Mouse (Mus musculus) stomach, embryonic 15.5 days (tissue): ENCODE measurements at regions not wholly inside any gene's neighbourhood (a gene's known extent, or its start where the extent isn't known, plus 50 kb on each side); places are given as distances from the start of the nearest gene placed in this dataset.

Experiments
- ATAC-seq: fragments of 200-750 bp; cut with Nextera tagmentation; 2 replicates; pipeline ENCODE4 v1.8.0; 2017; ENCODE audit warnings: low read depth, moderate number of reproducible peaks, moderate TSS enrichment; ENCODE audit not compliant: insufficient read depth, low FRiP score
- H3K27ac ChIP-seq: fragments of 300-500 bp; sonication (generic); 2 replicates; pipeline ENCODE4 v1.5.1; 2015; ENCODE audit warnings: mild to moderate bottlenecking, inconsistent platforms
- H3K27me3 ChIP-seq: fragments of 300-500 bp; sonication (generic); replicated peaks from 2 replicates; pipeline ENCODE4 v1.6.1; 2015; ENCODE audit warnings: inconsistent platforms
- H3K36me3 ChIP-seq: fragments of 300-500 bp; sonication (generic); 2 replicates; pipeline ENCODE4 v1.6.1; 2015; ENCODE audit warnings: inconsistent platforms
- H3K4me1 ChIP-seq: fragments of 300-500 bp; sonication (generic); 2 replicates; pipeline ENCODE4 v1.6.1; 2015; ENCODE audit warnings: inconsistent platforms
- H3K4me2 ChIP-seq: fragments of 300-500 bp; sonication (generic); 2 replicates; pipeline ENCODE4 v1.6.1; 2015; ENCODE audit warnings: mild to moderate bottlenecking, inconsistent platforms
- H3K4me3 ChIP-seq: fragments of 300-500 bp; sonication (generic); replicated peaks from 2 replicates; pipeline ENCODE4 v1.5.1; 2015; ENCODE audit warnings: inconsistent platforms
- H3K9ac ChIP-seq: fragments of 300-500 bp; sonication (generic); 2 replicates; pipeline ENCODE4 v1.6.1; 2015; ENCODE audit warnings: inconsistent platforms
- H3K9me3 ChIP-seq: fragments of 300-500 bp; sonication (generic); 2 replicates; pipeline ENCODE4 v1.6.1; 2016; ENCODE audit warnings: inconsistent platforms
- WGBS: fragments of 180-500 bp; shearing (Covaris S2); methylation state at CpG from one replicate; pipeline ENCODE4 v1.1.7; 2015; 5-methylcytosine and 5-hydroxymethylcytosine counted together

DNA sequence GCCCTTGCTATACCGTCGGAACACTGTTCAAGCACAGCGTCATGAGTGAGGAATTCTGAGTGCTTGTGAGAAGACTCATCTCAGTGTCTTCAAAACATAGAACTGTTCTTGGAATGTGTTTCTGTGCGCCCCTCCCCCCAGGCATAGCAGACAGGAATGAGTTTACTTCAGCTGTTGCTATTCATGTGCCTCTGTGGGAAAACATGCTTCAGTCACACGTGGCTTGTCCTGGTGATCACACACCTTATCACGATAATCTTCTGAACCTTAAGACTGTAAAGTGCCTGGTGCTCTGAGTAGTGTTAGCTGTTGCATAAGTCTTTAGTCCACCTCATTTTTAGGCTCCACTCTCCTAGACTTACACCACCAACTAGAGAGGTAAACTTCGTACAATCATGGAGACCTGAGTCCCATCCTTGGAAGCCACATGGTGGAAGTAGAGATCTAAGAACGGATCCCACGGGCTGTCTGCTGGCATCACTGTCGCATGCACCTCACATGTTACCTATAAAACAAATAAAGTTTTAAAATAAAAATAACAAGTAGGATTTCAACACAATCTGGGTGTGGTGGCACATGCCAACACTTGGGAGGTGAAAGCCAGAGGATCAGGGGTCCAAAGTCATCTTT, 1143.8 kb downstream of the 4930447A16Rik start:
- H3K4me2 ChIP-seq, result no peak overlapping the region
- H3K27me3 ChIP-seq, result no peaks in the 10 kb centered on the region
- no peak for ATAC-seq
- H3K9me3 ChIP-seq, result no peaks in the 10 kb centered on the region
- WGBS, result 78% methylated on average over 10 of the region's 10 CpGs
- no peak overlapping the region for H3K4me3 ChIP-seq
- H3K27ac ChIP-seq, result no peak overlapping the region
- H3K36me3 ChIP-seq, result no peaks in the 10 kb centered on the region
- no peaks in the 10 kb centered on the region for H3K4me1 ChIP-seq
- no peak overlapping the region for H3K9ac ChIP-seq

DNA sequence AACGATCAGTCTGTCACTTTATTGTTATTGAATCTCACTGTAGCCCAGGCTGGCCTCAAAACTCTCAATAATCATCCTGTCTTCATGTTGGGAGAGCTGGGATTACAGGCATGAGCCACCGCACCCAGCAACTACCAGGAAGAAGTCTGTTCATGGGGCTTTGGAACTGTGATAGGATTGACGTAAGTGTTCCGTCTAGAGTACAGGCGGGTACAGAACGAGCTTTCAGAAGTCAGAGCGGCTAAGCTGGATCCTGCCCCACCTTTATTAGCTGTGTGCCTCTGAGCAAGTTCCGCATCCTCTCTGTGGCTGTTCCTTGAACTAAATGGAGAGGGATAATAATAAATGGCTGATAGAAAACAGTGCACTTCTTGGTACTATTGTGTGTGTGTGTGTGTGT, 1144.8 kb downstream of the 4930447A16Rik start:
- no peak overlapping the region for H3K9ac ChIP-seq
- no peak for ATAC-seq
- no peak overlapping the region for H3K27ac ChIP-seq
- H3K4me1 ChIP-seq, result no peaks in the 10 kb centered on the region
- no peak overlapping the region for H3K4me3 ChIP-seq
- H3K9me3 ChIP-seq, result no peaks in the 10 kb centered on the region
- 79% methylated on average over 8 of the region's 8 CpGs for WGBS
- H3K27me3 ChIP-seq, result no peaks in the 10 kb centered on the region
- no peaks in the 10 kb centered on the region for H3K36me3 ChIP-seq
- no peak overlapping the region for H3K4me2 ChIP-seq

DNA sequence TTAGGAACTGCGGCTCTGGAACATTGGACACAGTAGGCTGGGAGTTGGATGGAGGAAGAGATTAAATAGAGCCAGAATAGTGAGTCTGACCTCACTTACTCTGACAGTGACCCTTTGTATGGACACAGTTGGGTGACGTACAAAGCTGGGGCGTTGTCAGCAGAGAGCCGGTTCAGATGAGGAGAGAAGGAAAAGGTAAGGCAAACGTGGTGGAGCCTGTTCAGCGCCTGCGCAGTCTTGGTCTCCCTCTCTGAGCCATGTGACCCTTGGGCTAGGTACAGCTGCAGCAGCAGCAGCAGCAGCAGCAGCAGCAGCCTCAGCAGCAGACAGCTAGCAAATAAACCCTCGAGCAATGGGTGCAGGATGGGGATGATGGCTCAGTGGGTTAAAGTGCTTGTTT, 1145.4 kb downstream of the 4930447A16Rik start:
- Histone ChIP-seq H3K4me2 (no peak overlapping the region), H3K4me3 (no peak overlapping the region), H3K36me3 (no peaks in the 10 kb centered on the region), H3K9ac (no peak overlapping the region), H3K27ac (no peak overlapping the region), H3K4me1 (no peaks in the 10 kb centered on the region), H3K9me3 (no peaks in the 10 kb centered on the region), H3K27me3 (no peaks in the 10 kb centered on the region)
- WGBS, result 39% methylated on average over 8 of the region's 8 CpGs
- peak; percentile 55; the same call in 1 of the 2 replicates for ATAC-seq

DNA sequence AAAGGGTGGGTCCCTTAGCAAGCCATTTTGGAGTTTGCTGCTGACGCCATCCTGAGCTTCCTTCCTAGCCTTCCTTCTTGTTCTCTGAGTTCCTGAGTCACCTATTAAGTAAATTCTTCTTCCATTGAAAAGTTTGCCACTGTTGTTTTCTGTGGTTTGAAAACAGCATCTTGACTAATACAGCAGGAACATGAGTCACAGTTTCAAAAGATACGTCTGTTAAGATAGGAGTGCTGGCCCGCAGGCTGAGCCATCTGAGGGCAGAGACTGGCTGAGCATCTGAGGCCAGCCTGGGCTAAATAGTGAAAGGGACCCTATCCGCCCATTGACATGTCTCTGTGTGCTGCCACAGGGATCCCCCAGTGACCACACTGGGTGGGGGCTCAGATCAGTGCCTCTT, 1147.3 kb downstream of the 4930447A16Rik start:
- no peak for ATAC-seq
- Histone ChIP-seq H3K27me3 (no peaks in the 10 kb centered on the region), H3K9me3 (no peaks in the 10 kb centered on the region), H3K4me1 (no peaks in the 10 kb centered on the region), H3K4me3 (no peak overlapping the region), H3K9ac (no peak overlapping the region), H3K4me2 (no peak overlapping the region), H3K27ac (no peak overlapping the region), H3K36me3 (no peaks in the 10 kb centered on the region)
- WGBS, result 72% methylated on average over 4 of the region's 4 CpGs

DNA sequence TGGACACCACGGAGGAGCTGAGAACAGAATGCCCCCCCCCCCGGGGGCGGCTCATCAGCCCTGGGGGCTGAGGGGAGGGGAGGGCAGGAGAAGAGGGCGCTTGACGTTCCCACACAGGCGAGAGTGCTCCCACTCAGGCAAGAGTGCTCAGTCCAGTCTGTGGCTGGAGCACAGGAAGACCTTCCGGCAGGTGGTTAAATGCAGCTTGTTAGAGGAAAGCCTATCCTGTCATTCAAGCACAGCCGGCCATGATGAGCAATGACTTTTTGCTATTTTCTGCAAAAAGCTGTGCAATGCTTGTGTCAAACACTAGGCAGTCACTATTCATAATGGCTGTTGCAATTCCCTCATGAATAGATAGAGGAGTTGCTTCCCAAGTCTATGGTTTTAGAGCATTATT, 1149.1 kb downstream of the 4930447A16Rik start:
- ATAC-seq, result no peak
- no peak overlapping the region for H3K4me2 ChIP-seq
- WGBS, result 71% methylated on average over 8 of the region's 8 CpGs

DNA sequence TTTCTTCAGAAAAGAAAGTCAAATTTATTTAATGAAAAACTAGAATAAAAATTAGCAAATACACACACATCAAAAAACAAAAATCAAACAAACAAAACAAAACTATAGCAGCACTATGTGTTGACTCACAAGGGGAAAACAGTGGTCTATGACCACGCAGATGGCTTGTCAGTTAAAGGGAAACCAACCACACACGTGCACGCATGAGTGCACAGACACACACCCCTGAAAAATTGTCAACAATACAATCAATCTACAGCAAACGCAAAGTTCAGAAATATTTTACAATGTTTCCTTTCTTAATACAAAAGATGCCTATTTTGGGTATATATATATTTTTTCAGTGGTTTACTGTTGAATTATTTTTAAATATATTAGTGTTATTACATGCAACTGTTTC, 1149.9 kb downstream of the 4930447A16Rik start:
- WGBS, result 81% methylated on average over 4 of the region's 4 CpGs

More for the DNA sequence above, 1149.1 kb downstream of the 4930447A16Rik start:
- Histone ChIP-seq H3K27me3 (no peaks in the 10 kb centered on the region), H3K9ac (no peak overlapping the region), H3K4me1 (no peaks in the 10 kb centered on the region), H3K4me3 (no peak overlapping the region), H3K9me3 (no peaks in the 10 kb centered on the region), H3K36me3 (no peaks in the 10 kb centered on the region), H3K27ac (no peak overlapping the region)

DNA sequence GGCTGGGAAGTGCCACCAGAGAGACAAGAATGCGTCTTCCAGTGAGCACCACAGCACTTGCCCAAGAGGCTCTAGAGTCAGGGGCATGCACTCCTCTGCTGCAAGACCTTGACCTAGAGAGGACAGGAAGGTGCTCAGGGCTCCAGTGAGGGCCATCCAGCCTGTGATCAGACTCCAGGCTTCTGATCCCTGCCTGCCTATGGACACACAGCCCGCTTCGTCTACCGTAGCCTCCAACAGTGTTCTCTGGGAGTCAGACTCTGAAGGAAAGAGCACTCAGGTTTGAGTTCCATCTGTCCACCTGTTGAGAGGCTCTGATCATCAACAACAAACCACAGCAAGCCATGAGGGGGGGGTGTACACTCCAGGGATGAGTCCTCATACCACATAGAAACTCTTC, 1152.3 kb downstream of the 4930447A16Rik start:
- 92% methylated on average over 4 of the region's 4 CpGs for WGBS
- ATAC-seq, result no peak

More for the DNA sequence above, 1149.9 kb downstream of the 4930447A16Rik start:
- H3K27ac ChIP-seq, result no peak overlapping the region
- no peak overlapping the region for H3K9ac ChIP-seq
- no peak overlapping the region for H3K4me2 ChIP-seq
- H3K4me3 ChIP-seq, result no peak overlapping the region
- H3K27me3 ChIP-seq, result no peaks in the 10 kb centered on the region
- H3K36me3 ChIP-seq, result no peaks in the 10 kb centered on the region
- no peaks in the 10 kb centered on the region for H3K4me1 ChIP-seq
- H3K9me3 ChIP-seq, result no peaks in the 10 kb centered on the region
- ATAC-seq, result no peak

DNA sequence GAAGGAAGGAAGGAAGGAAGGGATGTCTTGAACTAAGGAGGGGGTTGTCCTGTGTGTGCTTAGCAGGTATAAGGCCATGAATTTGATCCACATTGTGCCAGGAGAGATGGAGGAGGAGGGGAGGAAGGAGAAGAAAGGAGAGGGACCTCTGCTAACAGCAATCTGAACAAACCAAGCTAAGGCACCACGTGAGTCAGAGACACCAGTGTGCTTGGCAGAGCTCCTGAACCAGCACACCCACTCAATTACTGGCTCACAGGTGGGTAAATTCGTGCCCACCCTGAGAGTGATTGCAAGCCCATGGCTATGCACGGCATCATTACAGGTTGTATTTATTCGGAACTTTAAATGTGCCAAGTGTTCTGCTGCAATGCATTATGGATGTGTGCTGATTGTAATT, 1154.1 kb downstream of the 4930447A16Rik start:
- H3K27ac ChIP-seq, result no peak overlapping the region
- H3K4me1 ChIP-seq, result no peaks in the 10 kb centered on the region
- no peak for ATAC-seq
- H3K27me3 ChIP-seq, result no peaks in the 10 kb centered on the region
- no peaks in the 10 kb centered on the region for H3K9me3 ChIP-seq
- no peak overlapping the region for H3K4me3 ChIP-seq
- H3K9ac ChIP-seq, result no peak overlapping the region
- no peaks in the 10 kb centered on the region for H3K36me3 ChIP-seq
- 75% methylated on average over 4 of the region's 4 CpGs for WGBS
- no peak overlapping the region for H3K4me2 ChIP-seq

More for the DNA sequence above, 1152.3 kb downstream of the 4930447A16Rik start:
- Histone ChIP-seq H3K9me3 (no peaks in the 10 kb centered on the region), H3K4me1 (no peaks in the 10 kb centered on the region), H3K27me3 (no peaks in the 10 kb centered on the region), H3K4me3 (no peak overlapping the region), H3K9ac (no peak overlapping the region), H3K36me3 (no peaks in the 10 kb centered on the region), H3K27ac (no peak overlapping the region), H3K4me2 (no peak overlapping the region)

DNA sequence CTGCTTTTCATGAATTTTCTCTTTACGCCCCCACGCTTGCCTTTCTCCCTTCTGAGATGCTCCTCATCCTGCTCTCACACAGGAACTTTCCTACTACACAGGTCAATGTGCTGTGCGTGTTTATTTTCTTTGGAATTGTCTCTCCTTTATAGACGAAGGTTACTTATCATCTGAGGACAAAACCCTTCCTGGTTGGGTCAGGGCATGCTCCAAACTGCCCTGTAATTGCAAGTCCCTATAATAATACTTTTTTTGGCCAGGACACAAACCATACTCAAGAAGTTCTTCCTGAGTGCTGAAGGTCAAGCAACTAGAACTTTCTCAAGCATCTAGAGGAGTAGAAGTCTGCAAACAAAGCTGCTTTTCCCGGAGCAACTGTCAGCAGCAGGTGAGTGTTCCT, 1158.1 kb downstream of the 4930447A16Rik start:
- H3K4me3 ChIP-seq, result no peak overlapping the region
- H3K36me3 ChIP-seq, result no peaks in the 10 kb centered on the region
- no peak for ATAC-seq
- H3K27ac ChIP-seq, result no peak overlapping the region
- H3K4me2 ChIP-seq, result no peak overlapping the region
- no peaks in the 10 kb centered on the region for H3K9me3 ChIP-seq
- no peaks in the 10 kb centered on the region for H3K4me1 ChIP-seq
- no peak overlapping the region for H3K9ac ChIP-seq
- 70% methylated on average over 5 of the region's 5 CpGs for WGBS
- H3K27me3 ChIP-seq, result no peaks in the 10 kb centered on the region

DNA sequence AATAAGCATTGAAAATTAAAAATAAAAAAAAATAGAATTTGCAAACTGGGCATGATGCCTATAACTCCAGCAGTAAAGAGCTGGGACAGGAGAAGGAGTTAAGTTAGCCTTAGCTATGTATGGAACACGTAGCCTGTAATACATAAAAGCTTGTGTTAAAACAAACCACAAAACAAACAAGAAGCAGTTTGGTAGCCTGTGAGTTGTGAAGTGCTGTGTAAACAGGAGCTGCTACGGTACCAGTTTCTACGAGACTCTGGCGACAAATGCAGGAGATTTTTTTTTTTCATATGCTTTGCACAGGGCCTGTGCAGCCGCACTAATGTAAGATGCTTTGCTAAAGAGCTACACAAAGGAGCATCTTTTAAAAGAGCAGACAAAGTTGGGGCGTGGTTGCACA, 1159.1 kb downstream of the 4930447A16Rik start:
- Histone ChIP-seq H3K4me3 (no peak overlapping the region), H3K9ac (no peak overlapping the region), H3K36me3 (no peaks in the 10 kb centered on the region), H3K27ac (no peak overlapping the region), H3K4me2 (no peak overlapping the region), H3K27me3 (no peaks in the 10 kb centered on the region), H3K9me3 (no peaks in the 10 kb centered on the region), H3K4me1 (no peaks in the 10 kb centered on the region)
- WGBS, result 68% methylated on average over 6 of the region's 6 CpGs
- no peak for ATAC-seq

DNA sequence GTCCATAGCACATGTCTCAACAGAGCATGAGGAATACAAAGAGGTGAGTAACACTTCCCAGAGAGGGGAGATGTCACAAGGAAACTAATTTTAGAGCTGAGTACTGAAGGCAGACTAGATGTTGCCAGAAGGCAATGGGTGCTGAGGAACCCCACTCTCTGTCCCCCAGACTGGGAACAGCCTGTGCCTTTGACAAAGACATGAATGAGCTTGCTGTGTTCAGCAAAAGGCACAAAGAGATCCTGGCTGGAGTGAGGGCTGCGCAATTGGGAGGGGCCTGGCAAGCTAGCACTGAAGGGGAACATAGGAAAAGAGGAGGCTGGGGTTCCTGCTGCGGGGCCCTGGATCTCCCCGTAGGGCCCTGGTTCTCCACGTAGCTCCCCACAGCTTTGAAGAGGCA, 1160.3 kb downstream of the 4930447A16Rik start:
- Histone ChIP-seq H3K4me3 (no peak overlapping the region), H3K4me1 (no peaks in the 10 kb centered on the region), H3K27me3 (no peaks in the 10 kb centered on the region), H3K9me3 (no peaks in the 10 kb centered on the region), H3K9ac (no peak overlapping the region), H3K27ac (no peak overlapping the region), H3K4me2 (no peak overlapping the region), H3K36me3 (no peaks in the 10 kb centered on the region)
- no peak for ATAC-seq
- WGBS, result 84% methylated on average over 4 of the region's 4 CpGs

DNA sequence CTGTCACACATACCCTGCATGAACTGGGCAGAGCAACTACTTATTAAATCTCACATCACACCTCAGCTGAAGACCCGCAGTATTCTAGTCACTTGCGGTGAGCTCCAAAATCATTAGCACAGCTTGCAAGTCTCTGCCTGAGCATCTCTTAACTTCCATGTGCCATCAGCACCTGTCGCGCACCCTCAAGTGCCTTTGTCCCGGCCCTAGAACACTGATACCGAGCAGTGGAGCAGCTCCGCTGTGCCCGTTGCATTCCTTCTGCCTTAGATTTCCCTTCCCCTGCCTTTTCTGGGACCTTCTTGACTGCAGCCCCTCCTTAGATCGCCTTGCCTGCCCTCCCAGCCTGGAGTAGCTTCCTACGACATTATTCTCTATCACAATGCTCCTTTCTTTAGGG, 1161.2 kb downstream of the 4930447A16Rik start:
- H3K9ac ChIP-seq, result no peak overlapping the region
- ATAC-seq, result no peak
- 66% methylated on average over 10 of the region's 10 CpGs for WGBS

DNA sequence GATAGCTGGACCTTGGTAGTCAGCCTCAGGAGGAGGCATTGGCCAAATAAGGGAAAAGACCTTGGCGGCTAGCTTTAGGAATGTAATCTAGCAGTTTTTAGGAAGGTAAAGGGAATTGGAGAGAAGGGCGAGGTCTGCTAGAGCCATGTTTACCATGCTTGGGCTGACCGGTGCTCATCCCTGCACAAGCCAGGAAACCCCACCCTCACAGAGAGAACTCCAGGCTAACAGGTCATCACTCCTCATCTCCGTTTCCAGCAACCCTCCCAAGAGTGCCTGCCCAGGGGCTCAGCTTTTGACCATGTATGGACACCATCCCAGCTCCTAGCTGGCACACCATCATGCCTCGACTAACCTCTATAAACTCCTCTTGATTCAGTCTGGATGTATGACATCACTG, 1162.9 kb downstream of the 4930447A16Rik start:
- no peak overlapping the region for H3K4me3 ChIP-seq
- no peak overlapping the region for H3K4me2 ChIP-seq
- H3K9me3 ChIP-seq, result no peaks in the 10 kb centered on the region
- WGBS, result 47% methylated on average over 5 of the region's 5 CpGs
- H3K9ac ChIP-seq, result no peak overlapping the region
- no peak overlapping the region for H3K27ac ChIP-seq
- no peaks in the 10 kb centered on the region for H3K27me3 ChIP-seq
- no peaks in the 10 kb centered on the region for H3K4me1 ChIP-seq
- ATAC-seq, result no peak
- H3K36me3 ChIP-seq, result no peaks in the 10 kb centered on the region

More for the DNA sequence above, 1161.2 kb downstream of the 4930447A16Rik start:
- no peaks in the 10 kb centered on the region for H3K9me3 ChIP-seq
- H3K4me3 ChIP-seq, result no peak overlapping the region
- no peaks in the 10 kb centered on the region for H3K4me1 ChIP-seq
- H3K27me3 ChIP-seq, result no peaks in the 10 kb centered on the region
- H3K36me3 ChIP-seq, result no peaks in the 10 kb centered on the region
- no peak overlapping the region for H3K27ac ChIP-seq
- H3K4me2 ChIP-seq, result no peak overlapping the region
